In genomic region chr9:53375907-53376306, GRCm38 (mm10) we compare ENCODE assay signal across 11 mouse cellular contexts. TPM values are rescaled to one million over a fixed set of nuclear protein-coding genes. Genes with fewer than 3 reads are reported as not detected.
DNase-seq lines count a peak whose midpoint lies in the region; ATAC-seq and TF ChIP-seq lines count a peak whose summit lies in the region.
"Had no signal": no experiment of that assay in that cellular context is flagged by ENCODE, and none has a peak within 500 bp of the region (broad histone marks: within the 10 kb centered on the region; RNA-seq: fewer than 3 reads in every experiment).

No protein-coding gene starts in this region.

- no peaks in the 10 kb centered on the region for H3K27me3 ChIP-seq in embryonic facial prominence, embryonic 14.5 days (replicated peaks; ENCODE audit: control insufficient read depth, insufficient read depth, low read length)
- no peaks in the 10 kb centered on the region for H3K27me3 ChIP-seq in embryonic facial prominence, embryonic 10.5 days (replicated peaks; ENCODE audit: low read depth, poor library complexity, severe bottlenecking)
- no peaks in the 10 kb centered on the region for H3K27me3 ChIP-seq in intestine, postnatal 0 days (replicated peaks; ENCODE audit: control insufficient read depth, insufficient read depth, low read length)
- no peaks in the 10 kb centered on the region for H3K27me3 ChIP-seq in stomach, postnatal 0 days (ENCODE audit: control insufficient read depth, insufficient read depth, low read length)
- H3K27me3 ChIP-seq in limb, embryonic 10.5 days (ENCODE audit: low read depth, poor library complexity, severe bottlenecking): no peaks in the 10 kb centered on the region
- H3K27me3 ChIP-seq: Patski had no signal

- no peak overlapping the region for H3K9ac ChIP-seq in embryonic facial prominence, embryonic 14.5 days (ENCODE audit: low read depth, low read length)
- no peak overlapping the region for H3K9ac ChIP-seq in intestine, postnatal 0 days (ENCODE audit: low read depth, low read length)
- no peak overlapping the region for H3K9ac ChIP-seq in stomach, postnatal 0 days (ENCODE audit: low read length)

- DNase-seq in embryonic facial prominence, embryonic 14.5 days (ENCODE audit: low spot score): peak; percentile 13
- DNase-seq in embryonic facial prominence, embryonic 10.5 days (ENCODE audit: low spot score): no peak
- DNase-seq in urinary bladder, postnatal 14 days (ENCODE audit: low spot score): peak; percentile 57
- DNase-seq in urinary bladder, postnatal 10 days (ENCODE audit: low spot score): no peak
- peak; percentile 68 for DNase-seq in stomach, postnatal 0 days (ENCODE audit: low spot score)
- no peak for DNase-seq in limb, embryonic 10.5 days (ENCODE audit: low spot score)
- no peak for DNase-seq in neural tube, embryonic 10.5 days (ENCODE audit: extremely low spot score, low spot score)
- DNase-seq: kidney, postnatal 25 days had no signal

- H3K4me1 ChIP-seq in embryonic facial prominence, embryonic 14.5 days (ENCODE audit: control insufficient read depth, insufficient read depth, low read length): no peaks in the 10 kb centered on the region
- H3K4me1 ChIP-seq in embryonic facial prominence, embryonic 10.5 days: no peaks in the 10 kb centered on the region
- H3K4me1 ChIP-seq in intestine, postnatal 0 days (replicated peaks; ENCODE audit: control insufficient read depth, insufficient read depth, low read length): 0 out of 2 replicates have a peak, but pooled peaks cover 7% of the 10 kb centered on the region
- H3K4me1 ChIP-seq in stomach, postnatal 0 days (replicated peaks; ENCODE audit: control insufficient read depth, insufficient read depth): peaks cover 3% of the 10 kb centered on the region; the same call in 1 of the 2 replicates
- no peaks in the 10 kb centered on the region for H3K4me1 ChIP-seq in limb, embryonic 10.5 days

- no peak overlapping the region for H3K27ac ChIP-seq in embryonic facial prominence, embryonic 14.5 days (replicated peaks; ENCODE audit: low read depth, low read length)
- H3K27ac ChIP-seq in embryonic facial prominence, embryonic 10.5 days (replicated peaks): no peak overlapping the region
- peak overlapping the region; percentile 9; the same call in 1 of the 2 replicates for H3K27ac ChIP-seq in intestine, postnatal 0 days (ENCODE audit: low read depth, low read length)
- H3K27ac ChIP-seq in stomach, postnatal 0 days (replicated peaks): peak overlapping the region; percentile 75; the same call in 1 of the 2 replicates
- H3K27ac ChIP-seq in limb, embryonic 10.5 days: no peak overlapping the region

- no peaks in the 10 kb centered on the region for H3K9me3 ChIP-seq in embryonic facial prominence, embryonic 14.5 days (ENCODE audit: control insufficient read depth, low read length)
- H3K9me3 ChIP-seq in embryonic facial prominence, embryonic 10.5 days: no peaks in the 10 kb centered on the region
- H3K9me3 ChIP-seq in intestine, postnatal 0 days (ENCODE audit: control insufficient read depth): no peaks in the 10 kb centered on the region
- H3K9me3 ChIP-seq in stomach, postnatal 0 days (ENCODE audit: control insufficient read depth, low read length): no peaks in the 10 kb centered on the region
- H3K9me3 ChIP-seq in limb, embryonic 10.5 days (replicated peaks): no peaks in the 10 kb centered on the region

- no peak for TF ChIP-seq EP300 in stomach, postnatal 0 days (optimal IDR thresholded peaks at IDR 0.05)

- 65% methylated on average over 4 of the region's 4 CpGs for WGBS in embryonic facial prominence, embryonic 14.5 days
- WGBS in embryonic facial prominence, embryonic 10.5 days: 80% methylated on average over 4 of the region's 4 CpGs
- WGBS in intestine, postnatal 0 days: 43% methylated on average over 4 of the region's 4 CpGs
- whole genome bisulfite sequencing in stomach, postnatal 0 days: 35% methylated on average over 4 of the region's 4 CpGs
- 85% methylated on average over 4 of the region's 4 CpGs for WGBS in limb, embryonic 10.5 days

- H3K4me2 ChIP-seq in embryonic facial prominence, embryonic 14.5 days (ENCODE audit: low read depth, low read length): no peak overlapping the region
- no peak overlapping the region for H3K4me2 ChIP-seq in intestine, postnatal 0 days (replicated peaks; ENCODE audit: low read depth)
- H3K4me2 ChIP-seq in stomach, postnatal 0 days (replicated peaks; ENCODE audit: low read depth): no peak overlapping the region

- H3K4me3 ChIP-seq in embryonic facial prominence, embryonic 14.5 days (ENCODE audit: low read depth, low read length): no peak overlapping the region
- no peak overlapping the region for H3K4me3 ChIP-seq in embryonic facial prominence, embryonic 10.5 days
- no peak overlapping the region for H3K4me3 ChIP-seq in intestine, postnatal 0 days (ENCODE audit: low read depth, low read length)
- no peak overlapping the region for H3K4me3 ChIP-seq in stomach, postnatal 0 days (ENCODE audit: low read depth, low read length)
- no peak overlapping the region for H3K4me3 ChIP-seq in limb, embryonic 10.5 days

- TF ChIP-seq CTCF in intestine, postnatal 0 days (IDR thresholded peaks at IDR 0.05; ENCODE audit: low read depth): peak; percentile 58
- peak; percentile 68 for TF ChIP-seq CTCF in stomach, postnatal 0 days (IDR thresholded peaks at IDR 0.05; ENCODE audit: low read depth)

- no peaks in the 10 kb centered on the region for H3K36me3 ChIP-seq in embryonic facial prominence, embryonic 14.5 days (ENCODE audit: control insufficient read depth, insufficient read depth, low read length)
- no peaks in the 10 kb centered on the region for H3K36me3 ChIP-seq in embryonic facial prominence, embryonic 10.5 days (replicated peaks)
- peaks cover 20% of the 10 kb centered on the region; the same call in 1 of the 2 replicates for H3K36me3 ChIP-seq in intestine, postnatal 0 days (ENCODE audit: control insufficient read depth, insufficient read depth)
- peaks cover 3% of the 10 kb centered on the region; the same call in 1 of the 2 replicates for H3K36me3 ChIP-seq in stomach, postnatal 0 days (ENCODE audit: control insufficient read depth, insufficient read depth, low read length)
- H3K36me3 ChIP-seq in limb, embryonic 10.5 days: no peaks in the 10 kb centered on the region

- no peak for ATAC-seq in embryonic facial prominence, embryonic 14.5 days (ENCODE audit: low read depth)
- ATAC-seq in intestine, postnatal 0 days: peak; percentile 41
- peak; percentile 92 for ATAC-seq in stomach, postnatal 0 days (ENCODE audit: low FRiP score, low TSS enrichment)
- ATAC-seq: forebrain, embryonic 16.5 days; Patski had no signal

RNA-seq across cellular contexts. Expression of gene Kdelc2, which starts 7.9 kb away (rescaled TPM):
- polyA plus RNA-seq in embryonic facial prominence, embryonic 14.5 days (2014; fragmentation: Nextera tagmentation; extraction: Ambion mirVana): 29.8 and 32.2 TPM in 2 replicates
- 9.7 and 10.3 TPM in 2 replicates for polyA plus RNA-seq in embryonic facial prominence, embryonic 10.5 days (2016; fragmentation: Nextera tagmentation; extraction: Ambion mirVana)
- 10.5 and 11.7 TPM in 2 replicates for polyA plus RNA-seq in intestine, postnatal 0 days (2015; fragmentation: Nextera tagmentation; extraction: Ambion mirVana)
- 17.1 and 18.0 TPM in 2 replicates for polyA plus RNA-seq in stomach, postnatal 0 days (2015; fragmentation: Nextera tagmentation; extraction: Ambion mirVana)
- polyA plus RNA-seq in limb, embryonic 10.5 days (2016; fragmentation: Nextera tagmentation; extraction: Ambion mirVana): 9.3 and 10.3 TPM in 2 replicates

RNA-seq across cellular contexts. Expression of gene 4930550C14Rik, which starts 26.2 kb away (rescaled TPM):
- polyA plus RNA-seq in embryonic facial prominence, embryonic 14.5 days (2014; fragmentation: Nextera tagmentation; extraction: Ambion mirVana): 1.1 and 1.3 TPM in 2 replicates
- polyA plus RNA-seq in embryonic facial prominence, embryonic 10.5 days (2016; fragmentation: Nextera tagmentation; extraction: Ambion mirVana): 0.28 and 0.32 TPM in 2 replicates
- polyA plus RNA-seq in intestine, postnatal 0 days (2015; fragmentation: Nextera tagmentation; extraction: Ambion mirVana): 0.26 and 0.58 TPM in 2 replicates
- 0.58 and 0.59 TPM in 2 replicates for polyA plus RNA-seq in stomach, postnatal 0 days (2015; fragmentation: Nextera tagmentation; extraction: Ambion mirVana)
- polyA plus RNA-seq in limb, embryonic 10.5 days (2016; fragmentation: Nextera tagmentation; extraction: Ambion mirVana): 0.33 and 0.63 TPM in 2 replicates

Comparison
In these comparisons a context has a peak if more than half of its experiments do, and no peak if none do; other contexts are left out.
1. DNase-seq: peak in embryonic facial prominence, embryonic 14.5 days (single experiment), urinary bladder, postnatal 14 days (single experiment) and stomach, postnatal 0 days (single experiment); none in embryonic facial prominence, embryonic 10.5 days (single experiment), urinary bladder, postnatal 10 days (single experiment), limb, embryonic 10.5 days (single experiment) and neural tube, embryonic 10.5 days (single experiment).
2. H3K27ac ChIP-seq: peak in intestine, postnatal 0 days (single experiment) and stomach, postnatal 0 days (single experiment); none in embryonic facial prominence, embryonic 14.5 days (single experiment), embryonic facial prominence, embryonic 10.5 days (single experiment) and limb, embryonic 10.5 days (single experiment).